Mouse (Mus musculus) liver, embryonic 16.5 days (tissue): ENCODE results near the gene Dtx3l. TPM values are rescaled to one million over a fixed set of nuclear protein-coding genes. Genes with fewer than 3 reads are reported as not detected.

Experiments
- polyA plus RNA-seq: library from polyadenylated mRNA; unstranded; fragments of >200 nt; fragmentation: Nextera tagmentation; extraction: Ambion mirVana; gene quantifications from 2 replicates; pipeline ENCODE4 v1.2.1, GENCODE M21; 2015

Gene Dtx3l
- polyA plus RNA-seq, 1 experiment from 2014 or later: 5.5 TPM

Other genes starting within 250 kb of the Dtx3l start
- gene Dirc2, start 169.8 kb downstream of the Dtx3l start, polyA plus RNA-seq: 4.4 and 4.6 TPM in 2 replicates
- 16.1 and 17.2 TPM in 2 replicates for gene Hspbap1, start 168.8 kb downstream of the Dtx3l start, polyA plus RNA-seq
- gene Parp14, start 67.6 kb downstream of the Dtx3l start, polyA plus RNA-seq: 1.4 and 1.5 TPM in 2 replicates
- gene Parp9, start 681 bp downstream of the Dtx3l start, polyA plus RNA-seq: 7.3 and 7.7 TPM in 2 replicates
- 31.3 and 34.1 TPM in 2 replicates for gene Kpna1, start 39.6 kb upstream of the Dtx3l start, polyA plus RNA-seq
- gene Wdr5b, start 102.0 kb upstream of the Dtx3l start, polyA plus RNA-seq: 2.1 and 2.2 TPM in 2 replicates
- 223 and 235 TPM in 2 replicates for gene Fam162a, start 132.4 kb upstream of the Dtx3l start, polyA plus RNA-seq
- 43.8 and 44.6 TPM in 2 replicates for gene Ccdc58, start 132.5 kb upstream of the Dtx3l start, polyA plus RNA-seq
- gene Csta1, start 192.1 kb upstream of the Dtx3l start, polyA plus RNA-seq: 0.02 and 0.04 TPM in 2 replicates
- 82.3 and 84.4 TPM in 2 replicates for gene Stfa2l1, start 217.7 kb upstream of the Dtx3l start, polyA plus RNA-seq
- gene Gm5483, start 245.1 kb upstream of the Dtx3l start, polyA plus RNA-seq: 264 and 272 TPM in 2 replicates